Mouse (Mus musculus): ENCODE measurements around the gene Per2. TPM values are rescaled to one million over a fixed set of nuclear protein-coding genes. Genes with fewer than 3 reads are reported as not detected.

The Per2 gene
- polyA plus RNA-seq, 1 experiment from 2014 or later: 6.8 TPM

DNA sequence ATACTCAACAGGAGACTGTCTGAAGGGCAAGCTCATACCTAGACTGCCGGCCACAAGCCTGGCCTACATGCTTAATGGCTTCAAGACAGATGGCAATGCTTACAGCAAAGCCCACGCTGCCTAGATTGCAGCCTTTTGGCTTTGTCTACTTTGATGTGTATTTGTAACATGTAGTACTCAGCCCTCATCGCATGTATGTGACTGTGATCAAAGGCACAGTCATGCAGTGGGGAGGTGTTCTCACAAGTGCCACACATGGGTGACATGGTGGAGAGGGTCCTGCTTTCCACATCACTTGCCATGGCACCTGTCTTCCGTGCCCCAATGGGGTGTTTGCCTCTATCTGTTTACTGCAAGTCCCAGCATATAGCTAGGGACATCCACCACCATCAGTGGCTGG lies 12.6 kb downstream of the Per2 start:
- no peak overlapping the region for H3K27ac ChIP-seq (ENCODE audit: low read depth, low read length)
- no peak for DNase-seq (ENCODE audit: low spot score)
- no peak overlapping the region for H3K4me3 ChIP-seq (ENCODE audit: low read depth, low read length)
- H3K27me3 ChIP-seq (replicated peaks; ENCODE audit: control insufficient read depth, insufficient read depth, low read length): no peaks in the 10 kb centered on the region
- ATAC-seq (replicated peaks; ENCODE audit: low FRiP score): no peak
- H3K36me3 ChIP-seq (ENCODE audit: control insufficient read depth, insufficient read depth, low read length): peaks cover 14% of the 10 kb centered on the region; the same call in 1 of the 2 replicates
- H3K4me2 ChIP-seq: no peak overlapping the region
- 0 out of 2 replicates have a peak, but pooled peaks cover 2% of the 10 kb centered on the region for H3K9me3 ChIP-seq (ENCODE audit: control insufficient read depth, low read length)
- 92% methylated on average over 4 of the region's 4 CpGs for WGBS
- H3K9ac ChIP-seq (ENCODE audit: low read depth, low read length): no peak overlapping the region
- H3K4me1 ChIP-seq (replicated peaks; ENCODE audit: control insufficient read depth, insufficient read depth, low read length): no peaks in the 10 kb centered on the region

DNA sequence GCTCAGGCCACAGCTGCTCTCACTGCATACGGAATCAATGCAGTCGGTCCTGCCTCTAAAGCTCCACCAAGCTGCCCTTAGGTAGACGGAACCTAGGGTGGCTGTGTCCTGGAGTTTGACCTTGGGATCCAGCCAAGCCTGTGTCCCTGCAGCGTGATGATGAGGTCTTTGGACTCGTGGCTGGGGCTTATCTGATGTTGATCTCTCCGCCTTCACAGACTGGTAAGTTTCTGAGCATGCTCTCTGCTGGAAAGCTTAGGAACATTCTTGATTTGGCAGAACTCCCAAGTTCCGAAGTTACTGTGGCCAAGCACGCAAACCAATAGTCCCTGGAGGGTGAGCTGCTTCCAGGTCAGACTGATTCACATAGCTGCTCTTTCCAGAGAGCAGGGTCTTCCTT lies 13.1 kb downstream of the Per2 start:
- ATAC-seq (replicated peaks; ENCODE audit: low FRiP score) (0 out of 2 replicates have a peak, but pooled peaks have one; percentile 25), DNase-seq (ENCODE audit: low spot score) (no peak)
- Histone ChIP-seq H3K4me1 (replicated peaks; ENCODE audit: control insufficient read depth, insufficient read depth, low read length) (no peaks in the 10 kb centered on the region), H3K4me3 (ENCODE audit: low read depth, low read length) (no peak overlapping the region), H3K9me3 (ENCODE audit: control insufficient read depth, low read length) (0 out of 2 replicates have a peak, but pooled peaks cover 2% of the 10 kb centered on the region), H3K4me2 (no peak overlapping the region), H3K27ac (ENCODE audit: low read depth, low read length) (no peak overlapping the region; the same call in 1 of the 2 replicates), H3K36me3 (ENCODE audit: control insufficient read depth, insufficient read depth, low read length) (peaks cover 14% of the 10 kb centered on the region; the same call in 1 of the 2 replicates), H3K27me3 (replicated peaks; ENCODE audit: control insufficient read depth, insufficient read depth, low read length) (no peaks in the 10 kb centered on the region), H3K9ac (ENCODE audit: low read depth, low read length) (no peak overlapping the region)
- 75% methylated on average over 8 of the region's 8 CpGs for WGBS

DNA sequence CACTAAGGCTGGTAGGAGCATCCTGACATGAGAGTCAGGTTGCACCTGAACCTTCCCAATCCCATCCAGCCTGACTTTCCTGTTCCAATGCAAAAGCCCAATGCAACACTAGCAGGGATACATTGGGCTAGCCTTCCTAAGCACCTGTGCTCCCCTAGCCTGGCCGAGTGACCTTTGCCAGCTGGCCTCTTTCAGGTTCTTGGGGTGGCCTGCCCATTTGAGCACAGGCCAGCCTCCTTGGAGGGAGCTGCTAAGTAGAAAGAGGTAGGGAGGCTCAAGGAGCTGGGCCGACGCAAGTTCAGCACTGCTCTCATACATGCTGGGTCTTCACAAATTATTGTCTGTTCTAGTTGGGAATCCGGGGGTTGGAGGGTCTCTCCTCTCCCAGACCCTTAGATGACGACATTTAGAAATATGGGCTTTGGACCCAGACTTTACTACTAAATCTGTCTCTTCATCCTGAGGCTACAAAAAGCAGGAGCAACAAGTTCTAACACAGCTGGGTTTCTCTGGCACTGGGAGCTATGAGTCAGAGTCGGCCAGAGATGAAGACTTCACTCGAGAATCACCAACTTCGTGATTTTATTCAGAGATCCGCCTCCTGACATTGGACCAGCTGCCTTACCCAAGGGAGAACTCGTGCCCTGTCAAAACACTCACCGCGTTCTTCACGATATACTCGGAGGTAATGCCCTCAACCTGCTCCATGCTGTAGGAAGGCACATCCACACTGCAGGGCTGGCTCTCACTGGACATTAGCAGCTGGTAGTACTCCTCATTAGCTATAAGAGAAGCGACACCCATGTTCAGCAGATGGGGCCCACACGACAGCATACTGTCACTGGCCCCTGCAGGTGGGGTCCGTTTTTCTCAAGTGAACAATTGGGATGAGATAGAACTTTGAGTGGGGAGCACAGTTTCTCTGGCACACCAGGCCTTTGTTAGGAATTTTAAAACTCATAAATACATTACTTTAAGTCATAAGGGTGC lies 14.0 kb downstream of the Per2 start:
- no peaks in the 10 kb centered on the region for H3K4me1 ChIP-seq (replicated peaks; ENCODE audit: control insufficient read depth, insufficient read depth, low read length)
- ATAC-seq (replicated peaks; ENCODE audit: low FRiP score): no peak
- peaks cover 15% of the 10 kb centered on the region; the same call in 1 of the 2 replicates for H3K36me3 ChIP-seq (ENCODE audit: control insufficient read depth, insufficient read depth, low read length)
- H3K4me3 ChIP-seq (ENCODE audit: low read depth, low read length): no peak overlapping the region
- H3K27me3 ChIP-seq (replicated peaks; ENCODE audit: control insufficient read depth, insufficient read depth, low read length): no peaks in the 10 kb centered on the region
- H3K9ac ChIP-seq (ENCODE audit: low read depth, low read length): no peak overlapping the region
- WGBS: 85% methylated on average over 17 of the region's 17 CpGs
- H3K9me3 ChIP-seq (ENCODE audit: control insufficient read depth, low read length): 0 out of 2 replicates have a peak, but pooled peaks cover 2% of the 10 kb centered on the region
- no peak overlapping the region; the same call in 1 of the 2 replicates for H3K27ac ChIP-seq (ENCODE audit: low read depth, low read length)
- DNase-seq (ENCODE audit: low spot score): no peak
- H3K4me2 ChIP-seq: no peak overlapping the region

DNA sequence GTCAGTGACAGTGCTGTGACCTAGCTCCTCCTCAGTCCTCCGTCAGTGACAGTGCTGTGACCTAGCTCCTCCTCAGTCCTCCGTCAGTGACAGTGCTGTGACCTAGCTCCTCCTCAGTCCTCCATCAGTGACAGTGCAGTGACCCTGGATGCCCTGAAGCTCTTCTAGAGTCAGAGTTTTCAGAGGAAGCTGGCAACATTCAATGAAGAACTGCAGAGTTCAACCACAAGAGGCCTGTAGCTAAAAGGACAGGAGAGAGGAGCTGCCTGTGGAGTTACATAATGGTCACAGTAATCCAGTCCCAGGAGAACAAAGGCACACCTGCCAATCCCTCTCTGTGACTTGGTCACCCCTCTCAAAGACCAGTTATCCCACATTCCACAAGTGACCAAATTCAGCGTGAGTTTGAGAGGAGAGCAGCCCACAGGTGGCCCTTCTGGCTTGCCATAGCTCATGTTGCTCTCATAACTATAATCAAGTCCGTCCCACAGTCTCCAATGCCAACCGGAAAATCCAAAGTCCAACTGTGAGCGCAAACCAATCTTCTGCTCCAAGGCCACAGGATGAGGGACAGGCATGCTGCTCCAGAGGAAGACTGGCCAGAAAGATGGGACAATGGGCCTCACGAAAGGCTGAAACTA lies 16.7 kb downstream of the Per2 start:
- no peaks in the 10 kb centered on the region for H3K27me3 ChIP-seq (replicated peaks; ENCODE audit: control insufficient read depth, insufficient read depth, low read length)
- H3K4me2 ChIP-seq: no peak overlapping the region
- ATAC-seq (replicated peaks; ENCODE audit: low FRiP score) (no peak), DNase-seq (ENCODE audit: low spot score) (no peak)
- WGBS: 86% methylated on average over 6 of the region's 7 CpGs
- H3K9ac ChIP-seq (ENCODE audit: low read depth, low read length): no peak overlapping the region
- no peaks in the 10 kb centered on the region for H3K4me1 ChIP-seq (replicated peaks; ENCODE audit: control insufficient read depth, insufficient read depth, low read length)
- H3K27ac ChIP-seq (ENCODE audit: low read depth, low read length): no peak overlapping the region
- no peaks in the 10 kb centered on the region for H3K9me3 ChIP-seq (ENCODE audit: control insufficient read depth, low read length)
- no peak overlapping the region for H3K4me3 ChIP-seq (ENCODE audit: low read depth, low read length)
- H3K36me3 ChIP-seq (ENCODE audit: control insufficient read depth, insufficient read depth, low read length): peaks cover 12% of the 10 kb centered on the region; the same call in 1 of the 2 replicates

DNA sequence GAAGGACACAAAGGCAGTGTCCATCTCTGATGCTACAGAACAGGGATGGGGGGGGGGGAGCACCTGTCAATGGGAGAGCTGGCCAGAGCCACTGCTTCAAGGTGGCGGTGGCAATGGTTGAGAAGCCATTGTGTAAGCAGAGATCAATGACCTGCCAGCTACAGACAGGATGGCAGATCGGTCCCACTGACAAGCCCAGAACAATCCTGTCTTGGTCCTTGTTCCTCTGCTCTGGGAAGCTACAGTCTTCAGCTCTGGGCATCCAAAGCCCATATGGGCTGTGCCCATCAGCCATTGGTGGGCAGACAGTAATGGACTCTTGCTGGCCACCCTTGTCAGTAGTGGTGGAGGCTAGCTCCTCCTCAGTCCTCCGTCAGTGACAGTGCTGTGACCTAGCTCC lies 17.3 kb downstream of the Per2 start:
- DNase-seq (ENCODE audit: low spot score): no peak
- no peaks in the 10 kb centered on the region for H3K4me1 ChIP-seq (replicated peaks; ENCODE audit: control insufficient read depth, insufficient read depth, low read length)
- H3K4me2 ChIP-seq: no peak overlapping the region
- no peak overlapping the region for H3K4me3 ChIP-seq (ENCODE audit: low read depth, low read length)
- ATAC-seq (replicated peaks; ENCODE audit: low FRiP score): no peak
- no peaks in the 10 kb centered on the region for H3K9me3 ChIP-seq (ENCODE audit: control insufficient read depth, low read length)
- H3K9ac ChIP-seq (ENCODE audit: low read depth, low read length): no peak overlapping the region
- peaks cover 8% of the 10 kb centered on the region; the same call in 1 of the 2 replicates for H3K36me3 ChIP-seq (ENCODE audit: control insufficient read depth, insufficient read depth, low read length)
- no peak overlapping the region for H3K27ac ChIP-seq (ENCODE audit: low read depth, low read length)
- 94% methylated on average over 3 of the region's 3 CpGs for WGBS
- H3K27me3 ChIP-seq (replicated peaks; ENCODE audit: control insufficient read depth, insufficient read depth, low read length): no peaks in the 10 kb centered on the region

GRCm38 (mm10) chr1:91439776-91440175 lies 19.3 kb downstream of the Per2 start:
- no peak overlapping the region for H3K4me3 ChIP-seq (ENCODE audit: low read depth, low read length)
- 84% methylated on average over 8 of the region's 8 CpGs for WGBS
- H3K9ac ChIP-seq (ENCODE audit: low read depth, low read length): no peak overlapping the region
- H3K27ac ChIP-seq (ENCODE audit: low read depth, low read length): no peak overlapping the region
- no peaks in the 10 kb centered on the region for H3K27me3 ChIP-seq (replicated peaks; ENCODE audit: control insufficient read depth, insufficient read depth, low read length)
- no peaks in the 10 kb centered on the region for H3K9me3 ChIP-seq (ENCODE audit: control insufficient read depth, low read length)
- ATAC-seq (replicated peaks; ENCODE audit: low FRiP score) (no peak), DNase-seq (ENCODE audit: low spot score) (no peak)
- no peak overlapping the region for H3K4me2 ChIP-seq
- H3K36me3 ChIP-seq (ENCODE audit: control insufficient read depth, insufficient read depth, low read length): peaks cover 10% of the 10 kb centered on the region
- no peaks in the 10 kb centered on the region for H3K4me1 ChIP-seq (replicated peaks; ENCODE audit: control insufficient read depth, insufficient read depth, low read length)

GRCm38 (mm10) chr1:91437573-91437972 lies 21.6 kb downstream of the Per2 start:
- 87% methylated on average over 7 of the region's 7 CpGs for WGBS
- no peaks in the 10 kb centered on the region for H3K4me1 ChIP-seq (replicated peaks; ENCODE audit: control insufficient read depth, insufficient read depth, low read length)

GRCm38 (mm10) chr1:91437083-91437400 lies 22.1 kb downstream of the Per2 start:
- Histone ChIP-seq H3K9ac (ENCODE audit: low read depth, low read length) (no peak overlapping the region), H3K27ac (ENCODE audit: low read depth, low read length) (no peak overlapping the region), H3K27me3 (replicated peaks; ENCODE audit: control insufficient read depth, insufficient read depth, low read length) (no peaks in the 10 kb centered on the region), H3K36me3 (ENCODE audit: control insufficient read depth, insufficient read depth, low read length) (peaks cover 5% of the 10 kb centered on the region; the same call in 1 of the 2 replicates), H3K4me1 (replicated peaks; ENCODE audit: control insufficient read depth, insufficient read depth, low read length) (no peaks in the 10 kb centered on the region), H3K4me2 (no peak overlapping the region), H3K9me3 (ENCODE audit: control insufficient read depth, low read length) (no peaks in the 10 kb centered on the region), H3K4me3 (ENCODE audit: low read depth, low read length) (no peak overlapping the region)
- ATAC-seq (replicated peaks; ENCODE audit: low FRiP score): no peak
- DNase-seq (ENCODE audit: low spot score): no peak
- 88% methylated on average over 3 of the region's 3 CpGs for WGBS

More at GRCm38 (mm10) chr1:91437573-91437972, 21.6 kb downstream of the Per2 start:
- ATAC-seq (replicated peaks; ENCODE audit: low FRiP score) (no peak), DNase-seq (ENCODE audit: low spot score) (no peak)
- peaks cover 5% of the 10 kb centered on the region for H3K36me3 ChIP-seq (ENCODE audit: control insufficient read depth, insufficient read depth, low read length)
- H3K27me3 ChIP-seq (replicated peaks; ENCODE audit: control insufficient read depth, insufficient read depth, low read length): no peaks in the 10 kb centered on the region
- H3K4me2 ChIP-seq: no peak overlapping the region
- no peak overlapping the region for H3K4me3 ChIP-seq (ENCODE audit: low read depth, low read length)
- H3K9me3 ChIP-seq (ENCODE audit: control insufficient read depth, low read length): no peaks in the 10 kb centered on the region
- no peak overlapping the region for H3K27ac ChIP-seq (ENCODE audit: low read depth, low read length)
- H3K9ac ChIP-seq (ENCODE audit: low read depth, low read length): no peak overlapping the region
